In the genomic region with DNA sequence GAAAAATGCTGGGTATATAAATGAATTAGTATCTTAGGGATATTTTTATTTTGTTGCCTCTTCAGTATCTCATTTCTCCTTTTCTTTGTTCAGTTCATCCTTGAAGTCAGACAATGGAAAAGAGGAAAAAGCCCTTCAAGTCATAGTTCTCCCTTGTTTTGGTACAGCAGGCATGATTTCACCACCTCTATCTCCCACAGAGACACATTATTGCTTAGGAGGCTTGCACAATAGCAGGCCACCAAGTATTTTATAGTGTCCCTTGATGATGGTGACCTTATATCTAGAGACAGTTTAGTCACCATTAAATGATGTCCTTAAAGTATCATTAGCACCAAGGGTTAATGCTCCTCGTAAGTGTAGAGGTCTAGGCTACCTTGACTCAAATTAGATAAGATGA, we compare ENCODE assay signal across 35 mouse cellular contexts.
"Had no signal": no experiment of that assay in that cellular context is flagged by ENCODE, and none has a peak within 500 bp of the region (broad histone marks: within the 10 kb centered on the region; RNA-seq: fewer than 3 reads in every experiment).

No protein-coding gene starts in this region.

- H3K27me3 ChIP-seq: heart, embryonic 12.5 days; heart, embryonic 13.5 days; heart, embryonic 15.5 days; hindbrain, embryonic 12.5 days; hindbrain, embryonic 15.5 days; intestine, embryonic 15.5 days; kidney, embryonic 15.5 days had no signal

- H3K4me1 ChIP-seq: heart, embryonic 10.5 days; heart, embryonic 12.5 days; heart, embryonic 13.5 days; heart, embryonic 15.5 days; hindbrain, embryonic 10.5 days; hindbrain, embryonic 12.5 days; hindbrain, embryonic 15.5 days; intestine, embryonic 15.5 days; kidney, embryonic 15.5 days had no signal

- H3K9me3 ChIP-seq: heart, embryonic 10.5 days; heart, embryonic 12.5 days; heart, embryonic 13.5 days; heart, embryonic 15.5 days; hindbrain, embryonic 10.5 days; hindbrain, embryonic 12.5 days; hindbrain, embryonic 15.5 days; intestine, embryonic 15.5 days; kidney, embryonic 15.5 days had no signal

- DNase-seq: heart, postnatal 10 days; heart, postnatal 14 days; heart, postnatal 36 days; heart, postnatal 4 days; kidney, adult 11 months; kidney, adult 18-20 months; kidney, adult 2 months; kidney, adult 8-10 months; kidney, adult 9 months; kidney, postnatal 10 days; kidney, postnatal 14 days; kidney, postnatal 25 days; kidney, postnatal 36 days; kidney, postnatal 4 days; layer of hippocampus, adult 9-11 months; layer of hippocampus, postnatal 36 days had no signal

- H3K27ac ChIP-seq: heart, embryonic 10.5 days; heart, embryonic 13.5 days; heart, embryonic 15.5 days; hindbrain, embryonic 10.5 days; hindbrain, embryonic 12.5 days; hindbrain, embryonic 14.5 days; hindbrain, embryonic 15.5 days; hindbrain, postnatal 0 days; intestine, embryonic 15.5 days; kidney, embryonic 15.5 days; kidney, postnatal 0 days; layer of hippocampus, adult 2 months; left cerebral cortex, adult 2 months had no signal

- H3K4me2 ChIP-seq: heart, embryonic 11.5 days; heart, embryonic 12.5 days; heart, embryonic 13.5 days; heart, embryonic 15.5 days; hindbrain, embryonic 12.5 days; hindbrain, embryonic 14.5 days; hindbrain, embryonic 15.5 days; intestine, embryonic 15.5 days; kidney, embryonic 15.5 days had no signal

- H3K36me3 ChIP-seq: heart, embryonic 10.5 days; heart, embryonic 15.5 days; hindbrain, embryonic 10.5 days; hindbrain, embryonic 12.5 days; hindbrain, embryonic 15.5 days; intestine, embryonic 15.5 days; kidney, embryonic 15.5 days had no signal

- ATAC-seq: hindbrain, embryonic 16.5 days; hindbrain, postnatal 0 days; inflammation-experienced regulatory T-cells, adult 6 months; intestine, embryonic 15.5 days; intestine, embryonic 16.5 days; intestine, postnatal 0 days had no signal

- H3K9ac ChIP-seq: heart, embryonic 12.5 days; heart, embryonic 13.5 days; heart, embryonic 15.5 days; hindbrain, embryonic 12.5 days; hindbrain, embryonic 14.5 days; hindbrain, embryonic 15.5 days; intestine, embryonic 15.5 days; kidney, embryonic 15.5 days had no signal

- H3K4me3 ChIP-seq: heart, embryonic 10.5 days; heart, embryonic 12.5 days; heart, embryonic 13.5 days; heart, embryonic 15.5 days; hindbrain, embryonic 10.5 days; hindbrain, embryonic 12.5 days; hindbrain, embryonic 15.5 days; intestine, embryonic 15.5 days; kidney, embryonic 15.5 days; layer of hippocampus, adult 2 months; left cerebral cortex, adult 2 months had no signal
